Mouse (Mus musculus): Measurements from ENCODE around the gene Cd151.
A peak's percentile ranks its signal among the peaks of the same experiment; 100 is the strongest.

Cd151 gene

GRCm38 (mm10) chr7:141467230-141468030, at the start of gene Cd151:
Gene Cd151 (plus strand): TSS chr7:141467392.
- DNase-seq (ENCODE audit: low read depth, low spot score), result peak; percentile 92

- no peak for DNase-seq (ENCODE audit: low read depth, low spot score)
Observed at GRCm38 (mm10) chr7:141417731-141418681, 49.2 kb upstream of the Cd151 start.

GRCm38 (mm10) chr7:141418970-141419369, 48.2 kb upstream of the Cd151 start:
- DNase-seq (ENCODE audit: low read depth, low spot score), result no peak

- DNase-seq (ENCODE audit: low read depth, low spot score), result no peak
Observed at GRCm38 (mm10) chr7:141420030-141420702, 47.0 kb upstream of the Cd151 start.

- DNase-seq (ENCODE audit: low read depth, low spot score), result no peak
Observed at GRCm38 (mm10) chr7:141423811-141424210, 43.4 kb upstream of the Cd151 start.

GRCm38 (mm10) chr7:141426948-141427730, 40.1 kb upstream of the Cd151 start:
- no peak for DNase-seq (ENCODE audit: low read depth, low spot score)

- no peak for DNase-seq (ENCODE audit: low read depth, low spot score)
Observed at GRCm38 (mm10) chr7:141428701-141429100, 38.5 kb upstream of the Cd151 start.

GRCm38 (mm10) chr7:141429310-141429709, 37.9 kb upstream of the Cd151 start, which contains the start of gene Cend1:
Gene Cend1 (minus strand): TSS chr7:141429491.
- peak; percentile 93 for DNase-seq (ENCODE audit: low read depth, low spot score)

- DNase-seq (ENCODE audit: low read depth, low spot score), result no peak
Observed at GRCm38 (mm10) chr7:141429840-141430584, 37.2 kb upstream of the Cd151 start.

- DNase-seq (ENCODE audit: low read depth, low spot score), result no peak
Observed at GRCm38 (mm10) chr7:141430585-141431240, 36.5 kb upstream of the Cd151 start.

GRCm38 (mm10) chr7:141431434-141432185, 35.6 kb upstream of the Cd151 start:
- no peak for DNase-seq (ENCODE audit: low read depth, low spot score)

GRCm38 (mm10) chr7:141432186-141432611, 35.0 kb upstream of the Cd151 start:
- no peak for DNase-seq (ENCODE audit: low read depth, low spot score)

GRCm38 (mm10) chr7:141432741-141433516, 34.3 kb upstream of the Cd151 start:
- DNase-seq (ENCODE audit: low read depth, low spot score), result no peak

- no peak for DNase-seq (ENCODE audit: low read depth, low spot score)
Observed at GRCm38 (mm10) chr7:141433517-141434400, 33.4 kb upstream of the Cd151 start.

- peak; percentile 60 for DNase-seq (ENCODE audit: low read depth, low spot score)
Observed at GRCm38 (mm10) chr7:141434464-141434863, 32.7 kb upstream of the Cd151 start.

GRCm38 (mm10) chr7:141435129-141435855, 31.9 kb upstream of the Cd151 start:
- peak; percentile 66 for DNase-seq (ENCODE audit: low read depth, low spot score)
